Mouse (Mus musculus) neutrophil, adult 5-6 weeks (primary cell): ENCODE data around the gene Ifngr1. TPM values are rescaled to one million over a fixed set of nuclear protein-coding genes. Genes with fewer than 3 reads are reported as not detected.

Source experiments
- ATAC-seq: fragments of 151-379, 151-347 bp; 2 replicates; pipeline ENCODE4 v1.8.0; 2017; ENCODE audit warnings: mild to moderate bottlenecking, moderate TSS enrichment; ENCODE audit not compliant: insufficient number of reproducible peaks, poor library complexity, low FRiP score, severe bottlenecking; ENCODE audit errors: extremely low read depth
- total RNA-seq: library from RNA; stranded (forward); fragments of 200-1000 nt; gene quantifications from 2 replicates; pipeline ENCODE4 v1.2.3, GENCODE M21; 2017

Gene Ifngr1
- total RNA-seq, 1 experiment from 2014 or later, result 254 TPM

GRCm38 (mm10) chr10:19624617-19625016 is 32.9 kb downstream of the Ifngr1 start:
- no peak for ATAC-seq

GRCm38 (mm10) chr10:19627342-19627741 is 35.6 kb downstream of the Ifngr1 start:
- ATAC-seq, result no peak

GRCm38 (mm10) chr10:19627748-19628147 is 36.0 kb downstream of the Ifngr1 start:
- no peak for ATAC-seq

- no peak for ATAC-seq
Observed at GRCm38 (mm10) chr10:19631616-19632195, 40.0 kb downstream of the Ifngr1 start.

- no peak for ATAC-seq
Observed at GRCm38 (mm10) chr10:19638851-19639250, 47.1 kb downstream of the Ifngr1 start.

- no peak for ATAC-seq
Observed at GRCm38 (mm10) chr10:19639630-19640029, 47.9 kb downstream of the Ifngr1 start.

- no peak for ATAC-seq
Observed at GRCm38 (mm10) chr10:19645119-19645518, 53.4 kb downstream of the Ifngr1 start.

GRCm38 (mm10) chr10:19657426-19657825 is 65.7 kb downstream of the Ifngr1 start:
- peak; percentile 92 for ATAC-seq

Other genes starting within 250 kb of the Ifngr1 start
- not detected in 2 replicates for gene Olig3, start 235.4 kb upstream of the Ifngr1 start, total RNA-seq
- gene Il22ra2, start 30.0 kb downstream of the Ifngr1 start, total RNA-seq, result 0.47 and 1.1 TPM in 2 replicates
- gene Il20ra, start 120.6 kb downstream of the Ifngr1 start, total RNA-seq, result not detected in 2 replicates